Mouse (Mus musculus): ENCODE results near the gene Gad2. TPM values are rescaled to one million over a fixed set of nuclear protein-coding genes. Genes with fewer than 3 reads are reported as not detected.

Gad2 gene
- polyA plus RNA-seq, 1 experiment from 2014 or later: 0.20 TPM

GRCm38 (mm10) chr2:22739369-22739768 is 117.4 kb downstream of the Gad2 start:
- H3K9me3 ChIP-seq (replicated peaks; ENCODE audit: control insufficient read depth, low read length): no peaks in the 10 kb centered on the region
- no peak overlapping the region for H3K4me2 ChIP-seq (ENCODE audit: low read depth, low read length)
- H3K4me3 ChIP-seq (ENCODE audit: low read length): no peak overlapping the region
- 69% methylated on average over 1 of the region's 1 CpGs for WGBS
- no peak for ATAC-seq (replicated peaks; ENCODE audit: extremely low read depth, insufficient read depth, low FRiP score)
- H3K9ac ChIP-seq (ENCODE audit: low read length): no peak overlapping the region
- H3K27ac ChIP-seq (ENCODE audit: low read length): no peak overlapping the region
- no peaks in the 10 kb centered on the region for H3K4me1 ChIP-seq (ENCODE audit: control insufficient read depth, insufficient read depth, low read length)
- H3K36me3 ChIP-seq (ENCODE audit: control insufficient read depth, insufficient read depth): no peaks in the 10 kb centered on the region
- H3K27me3 ChIP-seq (ENCODE audit: control insufficient read depth, insufficient read depth, low read length): no peaks in the 10 kb centered on the region

GRCm38 (mm10) chr2:22740441-22740840 is 118.4 kb downstream of the Gad2 start:
- Histone ChIP-seq H3K36me3 (ENCODE audit: control insufficient read depth, insufficient read depth) (no peaks in the 10 kb centered on the region), H3K4me2 (ENCODE audit: low read depth, low read length) (no peak overlapping the region), H3K27ac (ENCODE audit: low read length) (no peak overlapping the region), H3K27me3 (ENCODE audit: control insufficient read depth, insufficient read depth, low read length) (no peaks in the 10 kb centered on the region), H3K4me1 (ENCODE audit: control insufficient read depth, insufficient read depth, low read length) (no peaks in the 10 kb centered on the region), H3K4me3 (ENCODE audit: low read length) (no peak overlapping the region), H3K9ac (ENCODE audit: low read length) (no peak overlapping the region), H3K9me3 (replicated peaks; ENCODE audit: control insufficient read depth, low read length) (no peaks in the 10 kb centered on the region)
- no peak for ATAC-seq (replicated peaks; ENCODE audit: extremely low read depth, insufficient read depth, low FRiP score)
- WGBS: 82% methylated on average over 1 of the region's 1 CpGs

GRCm38 (mm10) chr2:22741222-22741621 is 119.2 kb downstream of the Gad2 start:
- Histone ChIP-seq H3K27me3 (ENCODE audit: control insufficient read depth, insufficient read depth, low read length) (no peaks in the 10 kb centered on the region), H3K9me3 (replicated peaks; ENCODE audit: control insufficient read depth, low read length) (no peaks in the 10 kb centered on the region), H3K36me3 (ENCODE audit: control insufficient read depth, insufficient read depth) (no peaks in the 10 kb centered on the region), H3K4me1 (ENCODE audit: control insufficient read depth, insufficient read depth, low read length) (no peaks in the 10 kb centered on the region), H3K9ac (ENCODE audit: low read length) (no peak overlapping the region), H3K27ac (ENCODE audit: low read length) (no peak overlapping the region), H3K4me3 (ENCODE audit: low read length) (no peak overlapping the region), H3K4me2 (ENCODE audit: low read depth, low read length) (no peak overlapping the region)
- no peak for ATAC-seq (replicated peaks; ENCODE audit: extremely low read depth, insufficient read depth, low FRiP score)
- WGBS: 64% methylated on average over 3 of the region's 3 CpGs

Small RNA genes lying within 50 kb of the gene (microRNA-seq; reads per million reads assigned to microRNA genes)
- not detected for gene Gm23636
- gene Mir3967: not detected

Other genes starting within 250 kb of the Gad2 start
- gene Apbb1ip, start 151.9 kb downstream of the Gad2 start, polyA plus RNA-seq (2015; fragmentation: Nextera tagmentation; extraction: Ambion mirVana): 2.5 and 4.5 TPM in 2 replicates